Mouse (Mus musculus) CH12.LX (cell line): ENCODE results near the gene Grm7.

Experiments
- CHD1 ChIP-seq: IDR thresholded peaks from 2 replicates; pipeline ENCODE4 v1.6.1; 2012; ENCODE audit warnings: low read depth, low read length, improper control_type of control experiment, inconsistent platforms
- CHD2 ChIP-seq: IDR thresholded peaks from 2 replicates; pipeline ENCODE4 v1.6.1; 2011; ENCODE audit warnings: low read length, improper control_type of control experiment
- CTCF ChIP-seq, 2 experiments: IDR thresholded peaks in 1 of 2; conservative IDR thresholded peaks in 1 of 2; 2 replicates each; pipeline ENCODE4 v1.5.1; 2011 to 2012; ENCODE audit warnings: low read depth in 2 of 2, low read length in 2 of 2, improper control_type of control experiment in 1 of 2, inconsistent platforms in 1 of 2, mild to moderate bottlenecking in 1 of 2, moderate library complexity in 1 of 2
- E2F4 ChIP-seq: IDR thresholded peaks from 2 replicates; pipeline ENCODE4 v1.6.1; 2011; ENCODE audit warnings: low read depth, low read length, improper control_type of control experiment; ENCODE audit not compliant: insufficient replicate concordance
- EP300 ChIP-seq: IDR thresholded peaks from 2 replicates; pipeline ENCODE4 v1.6.1; 2011; ENCODE audit warnings: low read length, improper control_type of control experiment
- JUN ChIP-seq: IDR thresholded peaks from 2 replicates; pipeline ENCODE4 v1.6.1; 2011; ENCODE audit warnings: low read depth, mild to moderate bottlenecking, low read length, improper control_type of control experiment, moderate library complexity; ENCODE audit not compliant: insufficient read depth
- KAT2A ChIP-seq: IDR thresholded peaks from 2 replicates; pipeline ENCODE4 v1.6.1; 2012; ENCODE audit warnings: low read length, improper control_type of control experiment, inconsistent platforms; ENCODE audit not compliant: insufficient replicate concordance
- MAX ChIP-seq: IDR thresholded peaks from 2 replicates; pipeline ENCODE4 v1.6.1; 2011; ENCODE audit warnings: low read length, improper control_type of control experiment
- RAD21 ChIP-seq: IDR thresholded peaks from 2 replicates; pipeline ENCODE4 v1.6.1; 2011; ENCODE audit warnings: low read depth, mild to moderate bottlenecking, low read length, improper control_type of control experiment, moderate library complexity
- SIN3A ChIP-seq: IDR thresholded peaks from 2 replicates; pipeline ENCODE4 v1.6.1; 2012; ENCODE audit warnings: low read length, improper control_type of control experiment, inconsistent platforms
- TBP ChIP-seq: conservative IDR thresholded peaks from 2 replicates; pipeline ENCODE4 v1.6.1; 2011; ENCODE audit warnings: low read depth, low read length, improper control_type of control experiment

DNA sequence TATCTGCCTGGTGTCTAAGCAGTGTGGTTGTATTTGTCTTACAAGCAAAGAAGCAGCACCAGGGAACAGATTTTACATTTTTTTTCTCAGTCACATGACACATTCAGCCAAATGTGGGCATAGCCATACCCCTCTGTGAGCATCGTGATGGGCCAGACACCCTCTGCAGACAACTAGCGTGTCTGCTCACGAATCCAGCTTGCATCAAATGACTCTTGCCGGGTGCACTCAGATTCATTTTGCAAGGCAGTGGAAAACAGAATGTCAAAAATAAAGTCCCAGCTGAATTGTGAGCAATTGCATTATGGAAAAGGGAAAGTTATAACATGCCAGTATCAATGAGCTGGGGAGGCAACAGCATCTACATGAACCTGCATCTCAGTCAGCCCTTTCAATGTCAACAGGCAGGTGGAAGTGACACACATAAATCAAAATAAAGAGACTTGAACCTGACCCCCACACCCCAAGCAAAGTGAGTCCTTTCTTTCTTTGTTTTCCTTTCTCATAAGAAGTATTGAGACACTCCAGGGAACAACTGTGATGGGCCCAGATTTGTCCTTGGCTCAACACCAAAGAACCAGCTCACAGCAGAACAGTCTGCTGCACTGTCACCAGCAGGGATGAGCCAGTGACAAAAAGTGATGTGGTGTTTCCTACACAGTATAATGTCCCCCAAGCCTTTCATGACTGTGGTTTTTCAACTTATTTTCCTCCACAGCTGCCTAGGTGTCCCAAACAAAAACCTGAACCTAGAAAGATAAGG lies 956.7 kb downstream of the Grm7 start:
- TF ChIP-seq SIN3A: no peak
- TF ChIP-seq EP300: no peak
- no peak for TF ChIP-seq CTCF (conservative IDR thresholded peaks at IDR 0.05 in 1 of 2, IDR thresholded peaks at IDR 0.05 in 1 of 2; ENCODE audit: low read depth in 2 of 2, low read length in 2 of 2)
- TF ChIP-seq MAX: no peak
- TF ChIP-seq CHD2: no peak
- TF ChIP-seq TBP: no peak
- TF ChIP-seq CHD1: no peak
- TF ChIP-seq RAD21: no peak
- TF ChIP-seq KAT2A: no peak
- no peak for TF ChIP-seq E2F4
- no peak for TF ChIP-seq JUN
